Mouse (Mus musculus): ENCODE data around the gene Fbxo39. TPM values are rescaled to one million over a fixed set of nuclear protein-coding genes. Genes with fewer than 3 reads are reported as not detected.
A peak's percentile ranks its signal among the peaks of the same experiment; 100 is the strongest.

Gene Fbxo39
- not detected in 2 replicates for polyA plus RNA-seq (2015; fragmentation: Nextera tagmentation; extraction: Ambion mirVana)

GRCm38 (mm10) chr11:72314151-72314895 lies at the start of gene Fbxo39:
TSS of gene Fbxo39 (plus strand) at chr11:72314444.
- WGBS = 15% methylated on average over 39 of the region's 42 CpGs
- Histone ChIP-seq H3K4me1 (peaks cover 5% of the 10 kb centered on the region; the same call in 1 of the 2 replicates), H3K27ac (replicated peaks) (no peak within 1 kb of the TSS), H3K4me2 (peak within 1 kb of the TSS; percentile 63), H3K36me3 (no peaks in the 10 kb centered on the region), H3K4me3 (replicated peaks) (peak within 1 kb of the TSS; percentile 37), H3K9me3 (replicated peaks) (no peaks in the 10 kb centered on the region), H3K9ac (replicated peaks) (peak within 1 kb of the TSS; percentile 32), H3K27me3 (replicated peaks) (peaks cover 26% of the 10 kb centered on the region)
- ATAC-seq (ENCODE audit: low FRiP score) = no peak

GRCm38 (mm10) chr11:72265483-72265882 lies 48.8 kb upstream of the Fbxo39 start:
- H3K4me2 ChIP-seq = peak overlapping the region; percentile 93
- no peak overlapping the region for H3K9ac ChIP-seq (replicated peaks)
- ATAC-seq (ENCODE audit: low FRiP score) = peak; percentile 63

GRCm38 (mm10) chr11:72266207-72266959 lies 47.9 kb upstream of the Fbxo39 start:
- peak; percentile 89 for ATAC-seq (ENCODE audit: low FRiP score)
- Histone ChIP-seq H3K4me1 (peaks cover 23% of the 10 kb centered on the region), H3K9me3 (replicated peaks) (no peaks in the 10 kb centered on the region), H3K27ac (replicated peaks) (peak overlapping the region; percentile 56; the same call in 1 of the 2 replicates), H3K27me3 (replicated peaks) (peaks cover 30% of the 10 kb centered on the region), H3K4me2 (peak overlapping the region; percentile 93), H3K4me3 (replicated peaks) (peak overlapping the region; percentile 47), H3K36me3 (no peaks in the 10 kb centered on the region), H3K9ac (replicated peaks) (peak overlapping the region; percentile 41)
- WGBS = under 1% methylated on average over 46 of the region's 46 CpGs

More at GRCm38 (mm10) chr11:72265483-72265882, 48.8 kb upstream of the Fbxo39 start:
- Histone ChIP-seq H3K4me3 (replicated peaks) (no peak overlapping the region; the same call in 1 of the 2 replicates), H3K27ac (replicated peaks) (no peak overlapping the region), H3K9me3 (replicated peaks) (no peaks in the 10 kb centered on the region), H3K36me3 (no peaks in the 10 kb centered on the region), H3K4me1 (peaks cover 23% of the 10 kb centered on the region), H3K27me3 (replicated peaks) (peaks cover 30% of the 10 kb centered on the region)
- 6% methylated on average over 11 of the region's 11 CpGs for WGBS

- H3K36me3 ChIP-seq = no peaks in the 10 kb centered on the region
- no peaks in the 10 kb centered on the region for H3K9me3 ChIP-seq (replicated peaks)
- peak within 1 kb of the TSS; percentile 56; the same call in 1 of the 2 replicates for H3K27ac ChIP-seq (replicated peaks)
- peak within 1 kb of the TSS; percentile 93 for H3K4me2 ChIP-seq
- H3K27me3 ChIP-seq (replicated peaks) = peaks cover 30% of the 10 kb centered on the region
- WGBS = 2% methylated on average over 36 of the region's 36 CpGs
- H3K4me1 ChIP-seq = peaks cover 23% of the 10 kb centered on the region
- ATAC-seq (ENCODE audit: low FRiP score) = peak; percentile 71; the same call in 1 of the 2 replicates
- peak within 1 kb of the TSS; percentile 41 for H3K9ac ChIP-seq (replicated peaks)
- H3K4me3 ChIP-seq (replicated peaks) = peak within 1 kb of the TSS; percentile 47
Measured at GRCm38 (mm10) chr11:72266960-72267560, 47.2 kb upstream of the Fbxo39 start, which contains the start of gene Slc13a5. TSS of gene Slc13a5 (minus strand) at chr11:72267222.

- no peaks in the 10 kb centered on the region for H3K36me3 ChIP-seq
- no peak overlapping the region for H3K4me2 ChIP-seq
- peaks cover 5% of the 10 kb centered on the region for H3K4me1 ChIP-seq
- no peaks in the 10 kb centered on the region for H3K27me3 ChIP-seq (replicated peaks)
- ATAC-seq (ENCODE audit: low FRiP score) = no peak
- no peaks in the 10 kb centered on the region for H3K9me3 ChIP-seq (replicated peaks)
- 57% methylated on average over 1 of the region's 1 CpGs for whole genome bisulfite sequencing
- no peak overlapping the region for H3K9ac ChIP-seq (replicated peaks)
- no peak overlapping the region for H3K27ac ChIP-seq (replicated peaks)
- H3K4me3 ChIP-seq (replicated peaks) = no peak overlapping the region
Measured at GRCm38 (mm10) chr11:72271761-72272160, 42.5 kb upstream of the Fbxo39 start.

- Histone ChIP-seq H3K4me1 (no peaks in the 10 kb centered on the region), H3K4me3 (replicated peaks) (no peak overlapping the region), H3K9me3 (replicated peaks) (no peaks in the 10 kb centered on the region), H3K4me2 (no peak overlapping the region), H3K36me3 (no peaks in the 10 kb centered on the region), H3K27me3 (replicated peaks) (no peaks in the 10 kb centered on the region), H3K9ac (replicated peaks) (no peak overlapping the region), H3K27ac (replicated peaks) (no peak overlapping the region)
- 75% methylated on average over 3 of the region's 3 CpGs for WGBS
- ATAC-seq (ENCODE audit: low FRiP score) = no peak
Measured at GRCm38 (mm10) chr11:72273341-72273740, 40.9 kb upstream of the Fbxo39 start.

- Histone ChIP-seq H3K27me3 (replicated peaks) (no peaks in the 10 kb centered on the region), H3K4me1 (no peaks in the 10 kb centered on the region)
- WGBS = 87% methylated on average over 5 of the region's 5 CpGs
Measured at GRCm38 (mm10) chr11:72281143-72281851, 32.9 kb upstream of the Fbxo39 start.

GRCm38 (mm10) chr11:72281852-72282400 lies 32.3 kb upstream of the Fbxo39 start:
- Histone ChIP-seq H3K4me2 (no peak overlapping the region), H3K4me3 (replicated peaks) (no peak overlapping the region), H3K27me3 (replicated peaks) (no peaks in the 10 kb centered on the region), H3K4me1 (no peaks in the 10 kb centered on the region), H3K9me3 (replicated peaks) (no peaks in the 10 kb centered on the region), H3K36me3 (no peaks in the 10 kb centered on the region), H3K27ac (replicated peaks) (no peak overlapping the region), H3K9ac (replicated peaks) (no peak overlapping the region)
- 68% methylated on average over 5 of the region's 5 CpGs for WGBS
- no peak for ATAC-seq (ENCODE audit: low FRiP score)

More at GRCm38 (mm10) chr11:72281143-72281851, 32.9 kb upstream of the Fbxo39 start:
- no peak overlapping the region for H3K9ac ChIP-seq (replicated peaks)
- no peaks in the 10 kb centered on the region for H3K36me3 ChIP-seq
- no peak overlapping the region for H3K4me3 ChIP-seq (replicated peaks)
- no peak overlapping the region for H3K27ac ChIP-seq (replicated peaks)
- H3K4me2 ChIP-seq = no peak overlapping the region
- no peak for ATAC-seq (ENCODE audit: low FRiP score)
- no peaks in the 10 kb centered on the region for H3K9me3 ChIP-seq (replicated peaks)

GRCm38 (mm10) chr11:72283486-72284224 lies 30.6 kb upstream of the Fbxo39 start:
- 90% methylated on average over 16 of the region's 16 CpGs for WGBS
- ATAC-seq (ENCODE audit: low FRiP score) = no peak

GRCm38 (mm10) chr11:72284532-72285182 lies 29.6 kb upstream of the Fbxo39 start:
- H3K27me3 ChIP-seq (replicated peaks) = no peaks in the 10 kb centered on the region
- no peaks in the 10 kb centered on the region for H3K36me3 ChIP-seq
- H3K27ac ChIP-seq (replicated peaks) = no peak overlapping the region
- no peak overlapping the region for H3K4me2 ChIP-seq
- no peaks in the 10 kb centered on the region for H3K4me1 ChIP-seq
- no peaks in the 10 kb centered on the region for H3K9me3 ChIP-seq (replicated peaks)
- no peak overlapping the region for H3K9ac ChIP-seq (replicated peaks)
- ATAC-seq (ENCODE audit: low FRiP score) = no peak
- no peak overlapping the region for H3K4me3 ChIP-seq (replicated peaks)
- WGBS = 84% methylated on average over 14 of the region's 14 CpGs

More at GRCm38 (mm10) chr11:72283486-72284224, 30.6 kb upstream of the Fbxo39 start:
- Histone ChIP-seq H3K27me3 (replicated peaks) (no peaks in the 10 kb centered on the region), H3K9me3 (replicated peaks) (no peaks in the 10 kb centered on the region), H3K4me3 (replicated peaks) (no peak overlapping the region), H3K4me2 (no peak overlapping the region), H3K9ac (replicated peaks) (no peak overlapping the region), H3K27ac (replicated peaks) (no peak overlapping the region), H3K4me1 (no peaks in the 10 kb centered on the region), H3K36me3 (no peaks in the 10 kb centered on the region)

Data from neural tube, embryonic 15.5 days (tissue).